Comparison of ENCODE assay signal across 23 mouse cellular contexts in genomic region chr8:111188594-111189211, GRCm38 (mm10).
DNase-seq lines count a peak whose midpoint lies in the region; ATAC-seq and TF ChIP-seq lines count a peak whose summit lies in the region.
"Had no signal": no experiment of that assay in that cellular context is flagged by ENCODE, and none has a peak within 500 bp of the region (broad histone marks: within the 10 kb centered on the region; RNA-seq: fewer than 3 reads in every experiment).

No protein-coding gene starts in this region.

- TF ChIP-seq CTCF in intestine, postnatal 0 days (IDR thresholded peaks at IDR 0.05; ENCODE audit: low read depth) = no peak

- DNase-seq in MEL-GATA-1-ER (ENCODE audit: extremely low read depth, low read depth) = peak; percentile 31
- DNase-seq in kidney, adult 8-10 months = peak; percentile 41 to 59
- DNase-seq in kidney, postnatal 36 days = peak; percentile 46 to 63
- DNase-seq in adrenal gland, adult (ENCODE audit: inconsistent age in 2 of 2, low spot score in 1 of 2) = no peak
- DNase-seq in layer of hippocampus, adult 11-12 months (ENCODE audit: low spot score) = no peak
- DNase-seq in left cerebral cortex, adult 9 months (ENCODE audit: low spot score in 2 of 2) = no peak
- DNase-seq: adrenal gland, postnatal 36 days; cerebellum, adult 11-12 months; cerebellum, postnatal 25 days; gastrocnemius, adult 2 months; heart, postnatal 36 days; layer of hippocampus, postnatal 36 days; thymus, postnatal 14 days had no signal

- no peaks in the 10 kb centered on the region for H3K27me3 ChIP-seq in intestine, embryonic 15.5 days (replicated peaks)
- H3K27me3 ChIP-seq in intestine, postnatal 0 days (replicated peaks; ENCODE audit: control insufficient read depth, insufficient read depth, low read length) = no peaks in the 10 kb centered on the region
- H3K27me3 ChIP-seq: embryonic facial prominence, embryonic 15.5 days; limb, embryonic 15.5 days; lung, embryonic 15.5 days; midbrain, embryonic 13.5 days; neural tube, embryonic 12.5 days had no signal

- no peak overlapping the region for H3K4me2 ChIP-seq in intestine, embryonic 15.5 days (replicated peaks)
- H3K4me2 ChIP-seq in intestine, postnatal 0 days (replicated peaks; ENCODE audit: low read depth) = no peak overlapping the region; the same call in 1 of the 2 replicates
- H3K4me2 ChIP-seq: embryonic facial prominence, embryonic 15.5 days; limb, embryonic 15.5 days; lung, embryonic 15.5 days; midbrain, embryonic 13.5 days; neural tube, embryonic 12.5 days had no signal

- 63% methylated on average over 6 of the region's 6 CpGs for WGBS in intestine, embryonic 15.5 days
- WGBS in intestine, postnatal 0 days = 35% methylated on average over 6 of the region's 6 CpGs

- ATAC-seq in intestine, embryonic 15.5 days = peak; percentile 68; the same call in 1 of the 2 replicates
- no peak; the same call in 1 of the 2 replicates for ATAC-seq in intestine, postnatal 0 days
- ATAC-seq: CD4-positive, CD25-positive, alpha-beta regulatory T cell, adult 4 months; hindbrain, postnatal 0 days; midbrain, embryonic 13.5 days had no signal

- no peak overlapping the region for H3K4me3 ChIP-seq in intestine, embryonic 15.5 days (replicated peaks)
- H3K4me3 ChIP-seq in intestine, postnatal 0 days (ENCODE audit: low read depth, low read length) = no peak overlapping the region
- H3K4me3 ChIP-seq: embryonic facial prominence, embryonic 15.5 days; gastrocnemius, adult 2 months; limb, embryonic 15.5 days; lung, embryonic 15.5 days; midbrain, embryonic 13.5 days; neural tube, embryonic 12.5 days had no signal

- no peak overlapping the region for H3K9ac ChIP-seq in intestine, embryonic 15.5 days
- H3K9ac ChIP-seq in intestine, postnatal 0 days (ENCODE audit: low read depth, low read length) = no peak overlapping the region
- H3K9ac ChIP-seq: embryonic facial prominence, embryonic 15.5 days; limb, embryonic 15.5 days; lung, embryonic 15.5 days; midbrain, embryonic 13.5 days; neural tube, embryonic 12.5 days had no signal

- no peaks in the 10 kb centered on the region for H3K9me3 ChIP-seq in intestine, embryonic 15.5 days
- H3K9me3 ChIP-seq in intestine, postnatal 0 days (ENCODE audit: control insufficient read depth) = no peaks in the 10 kb centered on the region
- H3K9me3 ChIP-seq: embryonic facial prominence, embryonic 15.5 days; limb, embryonic 15.5 days; lung, embryonic 15.5 days; midbrain, embryonic 13.5 days; neural tube, embryonic 12.5 days had no signal

- no peaks in the 10 kb centered on the region for H3K4me1 ChIP-seq in intestine, embryonic 15.5 days (replicated peaks)
- no peaks in the 10 kb centered on the region for H3K4me1 ChIP-seq in intestine, postnatal 0 days (replicated peaks; ENCODE audit: control insufficient read depth, insufficient read depth, low read length)
- H3K4me1 ChIP-seq: embryonic facial prominence, embryonic 15.5 days; limb, embryonic 15.5 days; lung, embryonic 15.5 days; midbrain, embryonic 13.5 days; neural tube, embryonic 12.5 days had no signal

- no peaks in the 10 kb centered on the region for H3K36me3 ChIP-seq in intestine, embryonic 15.5 days
- peaks cover 16% of the 10 kb centered on the region; the same call in 1 of the 2 replicates for H3K36me3 ChIP-seq in intestine, postnatal 0 days (ENCODE audit: control insufficient read depth, insufficient read depth)

- H3K27ac ChIP-seq in intestine, embryonic 15.5 days = no peak overlapping the region
- no peak overlapping the region for H3K27ac ChIP-seq in intestine, postnatal 0 days (ENCODE audit: low read depth, low read length)
- H3K27ac ChIP-seq: embryonic facial prominence, embryonic 15.5 days; gastrocnemius, adult 2 months; hindbrain, postnatal 0 days; limb, embryonic 15.5 days; lung, embryonic 15.5 days; macrophage; midbrain, embryonic 13.5 days; neural tube, embryonic 12.5 days had no signal

Comparison
In these comparisons a context has a peak if more than half of its experiments do, and no peak if none do; other contexts are left out.
1. DNase-seq: peak in MEL-GATA-1-ER (single experiment), kidney, adult 8-10 months (2 of 2) and kidney, postnatal 36 days (2 of 2); none in adrenal gland, adult (0 of 2), layer of hippocampus, adult 11-12 months (single experiment) and left cerebral cortex, adult 9 months (0 of 2).